Mouse (Mus musculus): ENCODE data around the gene Arid5b. TPM values are rescaled to one million over a fixed set of nuclear protein-coding genes. Genes with fewer than 3 reads are reported as not detected.

The Arid5b gene
- polyA plus RNA-seq, 1 experiment from 2014 or later = 42.9 TPM

DNA sequence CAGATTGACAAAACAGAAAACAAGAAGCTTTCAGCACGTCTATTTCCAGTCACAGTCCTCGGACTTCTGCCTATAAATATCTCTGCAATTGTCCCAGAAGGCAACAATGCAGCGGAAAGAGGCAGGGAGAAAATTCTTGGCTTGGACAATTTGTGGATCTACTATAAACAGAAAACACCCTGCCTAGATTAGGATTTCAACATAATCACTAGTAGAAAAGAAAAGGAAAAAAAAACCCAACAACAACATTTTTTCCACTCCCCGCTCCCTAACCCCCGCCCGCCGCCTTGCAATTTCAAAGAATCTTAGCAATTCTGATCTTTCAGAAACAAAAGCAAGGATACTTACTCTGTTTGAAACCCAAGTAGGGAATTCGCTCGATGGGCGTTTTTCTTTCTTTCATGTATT, 150.1 kb downstream of the Arid5b start:
- H3K4me3 ChIP-seq (ENCODE audit: low read length) = no peak overlapping the region
- peaks cover 8% of the 10 kb centered on the region; the same call in 1 of the 2 replicates for H3K4me1 ChIP-seq (ENCODE audit: control insufficient read depth, insufficient read depth, low read length)
- H3K9ac ChIP-seq (ENCODE audit: low read depth, low read length) = no peak overlapping the region
- H3K27me3 ChIP-seq (ENCODE audit: control insufficient read depth, insufficient read depth, low read length) = no peaks in the 10 kb centered on the region
- peaks cover 25% of the 10 kb centered on the region for H3K36me3 ChIP-seq (ENCODE audit: control insufficient read depth, insufficient read depth, low read length)
- H3K9me3 ChIP-seq (ENCODE audit: control insufficient read depth, low read length) = no peaks in the 10 kb centered on the region
- ATAC-seq (ENCODE audit: low FRiP score, low TSS enrichment) = no peak
- H3K4me2 ChIP-seq (replicated peaks; ENCODE audit: low read depth, low read length) = no peak overlapping the region
- WGBS = 55% methylated on average over 10 of the region's 10 CpGs
- H3K27ac ChIP-seq (ENCODE audit: low read depth, low read length) = 0 out of 2 replicates have a peak overlapping the region, but pooled peaks have one; percentile 20

DNA sequence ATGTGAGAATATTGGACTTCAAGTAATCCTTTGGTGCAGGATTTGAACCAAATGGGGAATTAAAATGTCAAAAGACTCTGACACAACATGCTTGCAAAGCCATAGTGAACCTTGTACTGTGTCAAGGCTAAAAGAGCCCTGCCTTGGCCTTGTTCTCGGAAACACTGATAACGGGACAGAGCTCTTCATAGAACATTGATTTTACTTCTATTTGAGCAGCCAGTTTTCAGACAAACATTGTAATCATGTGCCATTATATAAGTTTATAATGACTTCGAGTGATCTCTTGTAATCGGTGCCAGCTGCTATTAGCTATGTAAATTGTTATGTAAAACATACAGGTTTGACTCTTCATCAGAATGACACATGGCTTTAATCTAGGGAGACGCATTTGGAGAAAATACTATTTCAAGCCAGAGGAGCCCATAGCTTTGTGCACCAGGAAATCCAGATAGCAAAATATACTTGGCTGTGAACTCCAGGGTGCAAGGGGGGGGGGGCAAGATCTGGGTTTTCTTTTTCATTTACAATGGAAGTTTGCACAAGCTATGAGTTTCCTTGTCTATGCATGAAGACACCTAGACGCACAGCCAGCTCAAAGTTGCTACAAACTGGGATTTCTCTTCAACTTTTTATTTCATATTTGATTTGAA, 150.8 kb downstream of the Arid5b start:
- 86% methylated on average over 6 of the region's 6 CpGs for WGBS
- Histone ChIP-seq H3K9me3 (ENCODE audit: control insufficient read depth, low read length) (no peaks in the 10 kb centered on the region), H3K4me2 (replicated peaks; ENCODE audit: low read depth, low read length) (no peak overlapping the region), H3K4me3 (ENCODE audit: low read length) (no peak overlapping the region), H3K36me3 (ENCODE audit: control insufficient read depth, insufficient read depth, low read length) (peaks cover 18% of the 10 kb centered on the region; the same call in 1 of the 2 replicates), H3K27me3 (ENCODE audit: control insufficient read depth, insufficient read depth, low read length) (no peaks in the 10 kb centered on the region), H3K4me1 (ENCODE audit: control insufficient read depth, insufficient read depth, low read length) (peaks cover 8% of the 10 kb centered on the region; the same call in 1 of the 2 replicates), H3K27ac (ENCODE audit: low read depth, low read length) (0 out of 2 replicates have a peak overlapping the region, but pooled peaks have one; percentile 32), H3K9ac (ENCODE audit: low read depth, low read length) (no peak overlapping the region)
- ATAC-seq (ENCODE audit: low FRiP score, low TSS enrichment) = no peak

DNA sequence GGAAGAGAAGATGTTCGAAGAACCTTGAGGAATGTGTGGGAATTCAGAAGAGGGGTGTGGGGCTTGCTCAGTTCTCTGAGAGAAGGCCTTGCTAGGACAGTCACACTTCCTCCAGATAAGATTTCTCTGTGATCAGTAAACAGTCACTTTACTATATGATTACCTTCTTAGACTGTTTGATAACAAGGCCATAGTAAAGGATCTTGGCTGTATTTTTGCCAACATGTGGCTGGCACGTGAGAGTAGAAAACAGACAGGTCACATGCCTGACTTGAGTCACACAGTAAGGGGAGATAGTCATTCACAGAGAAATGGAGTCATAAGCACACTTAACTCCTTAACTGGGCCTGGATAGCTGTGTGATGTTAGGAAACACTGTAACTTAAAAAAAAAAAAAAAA, 151.4 kb downstream of the Arid5b start:
- 83% methylated on average over 2 of the region's 2 CpGs for WGBS

DNA sequence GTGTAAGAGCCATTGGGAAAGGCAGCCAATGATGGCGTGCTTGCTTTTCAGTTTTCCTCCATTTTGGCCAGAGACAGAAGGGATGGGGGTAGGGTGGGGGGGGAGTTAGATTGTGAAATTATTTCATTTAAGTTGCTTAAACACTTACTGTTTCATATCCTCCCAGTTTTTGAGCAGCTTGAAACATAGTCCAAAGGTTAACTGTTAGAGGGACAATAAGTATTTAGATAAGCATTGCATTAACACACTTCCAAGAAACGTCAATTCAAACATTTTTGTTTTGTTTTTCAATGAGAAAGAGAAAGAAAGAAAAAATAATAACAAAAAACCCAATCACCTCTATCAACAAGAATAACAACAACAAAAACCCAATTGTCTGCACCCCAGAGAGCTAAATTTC, 152.0 kb downstream of the Arid5b start:
- peaks cover 22% of the 10 kb centered on the region; the same call in 1 of the 2 replicates for H3K36me3 ChIP-seq (ENCODE audit: control insufficient read depth, insufficient read depth, low read length)
- H3K27me3 ChIP-seq (ENCODE audit: control insufficient read depth, insufficient read depth, low read length) = no peaks in the 10 kb centered on the region
- no peak for ATAC-seq (ENCODE audit: low FRiP score, low TSS enrichment)
- no peak overlapping the region for H3K4me3 ChIP-seq (ENCODE audit: low read length)
- H3K27ac ChIP-seq (ENCODE audit: low read depth, low read length) = no peak overlapping the region
- no peaks in the 10 kb centered on the region for H3K9me3 ChIP-seq (ENCODE audit: control insufficient read depth, low read length)
- H3K9ac ChIP-seq (ENCODE audit: low read depth, low read length) = no peak overlapping the region
- WGBS = 71% methylated on average over 2 of the region's 2 CpGs
- peaks cover 8% of the 10 kb centered on the region; the same call in 1 of the 2 replicates for H3K4me1 ChIP-seq (ENCODE audit: control insufficient read depth, insufficient read depth, low read length)
- H3K4me2 ChIP-seq (replicated peaks; ENCODE audit: low read depth, low read length) = no peak overlapping the region

More for the DNA sequence above, 151.4 kb downstream of the Arid5b start:
- Histone ChIP-seq H3K4me3 (ENCODE audit: low read length) (no peak overlapping the region), H3K4me2 (replicated peaks; ENCODE audit: low read depth, low read length) (no peak overlapping the region), H3K9me3 (ENCODE audit: control insufficient read depth, low read length) (no peaks in the 10 kb centered on the region), H3K27me3 (ENCODE audit: control insufficient read depth, insufficient read depth, low read length) (no peaks in the 10 kb centered on the region), H3K36me3 (ENCODE audit: control insufficient read depth, insufficient read depth, low read length) (peaks cover 21% of the 10 kb centered on the region; the same call in 1 of the 2 replicates), H3K9ac (ENCODE audit: low read depth, low read length) (no peak overlapping the region), H3K27ac (ENCODE audit: low read depth, low read length) (no peak overlapping the region), H3K4me1 (ENCODE audit: control insufficient read depth, insufficient read depth, low read length) (peaks cover 8% of the 10 kb centered on the region; the same call in 1 of the 2 replicates)
- ATAC-seq (ENCODE audit: low FRiP score, low TSS enrichment) = no peak

DNA sequence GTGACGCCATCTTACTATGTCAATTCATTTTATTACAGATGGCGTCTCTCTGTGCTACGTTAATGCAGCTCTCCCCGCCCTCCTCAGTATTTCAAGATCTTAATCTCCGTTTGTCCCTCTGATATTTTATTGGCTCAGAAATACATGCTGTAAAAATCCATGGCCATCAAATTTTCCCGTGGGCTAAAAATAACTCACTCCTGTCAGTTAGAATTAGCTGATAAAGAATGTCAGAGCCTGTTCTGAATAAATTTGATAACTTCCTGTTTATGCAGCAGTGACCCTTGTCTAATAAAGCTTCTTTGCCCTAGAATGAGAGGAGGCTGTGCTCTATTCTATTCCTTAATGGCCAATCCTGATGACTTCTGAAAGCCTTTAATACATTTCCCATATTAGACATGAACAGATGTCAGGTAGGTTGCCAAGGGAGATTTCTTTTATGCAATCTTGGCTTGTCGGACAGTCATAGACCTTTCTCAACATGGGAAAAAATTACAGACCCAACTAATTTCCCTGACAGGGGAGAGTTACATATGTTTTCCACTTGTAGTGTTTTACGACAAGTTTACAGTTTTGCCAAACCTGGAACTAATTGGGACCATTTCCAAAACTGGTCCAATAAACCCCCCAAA, 152.5 kb downstream of the Arid5b start:
- Histone ChIP-seq H3K9me3 (ENCODE audit: control insufficient read depth, low read length) (no peaks in the 10 kb centered on the region), H3K9ac (ENCODE audit: low read depth, low read length) (no peak overlapping the region), H3K4me2 (replicated peaks; ENCODE audit: low read depth, low read length) (no peak overlapping the region), H3K36me3 (ENCODE audit: control insufficient read depth, insufficient read depth, low read length) (peaks cover 22% of the 10 kb centered on the region; the same call in 1 of the 2 replicates), H3K4me1 (ENCODE audit: control insufficient read depth, insufficient read depth, low read length) (peaks cover 8% of the 10 kb centered on the region; the same call in 1 of the 2 replicates), H3K27me3 (ENCODE audit: control insufficient read depth, insufficient read depth, low read length) (no peaks in the 10 kb centered on the region), H3K27ac (ENCODE audit: low read depth, low read length) (no peak overlapping the region), H3K4me3 (ENCODE audit: low read length) (no peak overlapping the region)
- ATAC-seq (ENCODE audit: low FRiP score, low TSS enrichment) = peak; percentile 39; the same call in 1 of the 2 replicates
- WGBS = 53% methylated on average over 8 of the region's 8 CpGs

DNA sequence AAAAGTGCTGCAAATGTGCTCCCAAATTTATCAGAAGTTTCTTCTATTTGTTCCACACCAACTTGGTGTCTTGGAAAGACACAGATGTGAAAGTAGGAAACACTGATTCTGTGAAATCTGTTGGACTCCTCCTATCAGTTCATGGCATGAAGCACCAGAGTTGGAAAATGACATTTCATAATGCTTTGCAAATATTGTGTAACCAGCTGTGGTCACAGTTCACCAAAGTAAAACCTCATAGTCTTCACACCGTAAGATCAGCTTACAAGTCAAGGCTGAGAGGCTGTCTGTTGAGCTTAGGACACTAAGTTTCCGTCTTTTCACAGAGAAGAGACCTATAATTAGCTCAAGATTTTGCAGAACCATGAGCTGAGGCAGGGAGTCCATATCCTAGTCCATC, 153.6 kb downstream of the Arid5b start:
- 85% methylated on average over 2 of the region's 2 CpGs for WGBS
- Histone ChIP-seq H3K9ac (ENCODE audit: low read depth, low read length) (no peak overlapping the region), H3K9me3 (ENCODE audit: control insufficient read depth, low read length) (no peaks in the 10 kb centered on the region), H3K27me3 (ENCODE audit: control insufficient read depth, insufficient read depth, low read length) (no peaks in the 10 kb centered on the region), H3K4me3 (ENCODE audit: low read length) (no peak overlapping the region), H3K27ac (ENCODE audit: low read depth, low read length) (no peak overlapping the region), H3K4me1 (ENCODE audit: control insufficient read depth, insufficient read depth, low read length) (peaks cover 8% of the 10 kb centered on the region; the same call in 1 of the 2 replicates), H3K36me3 (ENCODE audit: control insufficient read depth, insufficient read depth, low read length) (peaks cover 19% of the 10 kb centered on the region; the same call in 1 of the 2 replicates), H3K4me2 (replicated peaks; ENCODE audit: low read depth, low read length) (no peak overlapping the region)
- ATAC-seq (ENCODE audit: low FRiP score, low TSS enrichment) = no peak

DNA sequence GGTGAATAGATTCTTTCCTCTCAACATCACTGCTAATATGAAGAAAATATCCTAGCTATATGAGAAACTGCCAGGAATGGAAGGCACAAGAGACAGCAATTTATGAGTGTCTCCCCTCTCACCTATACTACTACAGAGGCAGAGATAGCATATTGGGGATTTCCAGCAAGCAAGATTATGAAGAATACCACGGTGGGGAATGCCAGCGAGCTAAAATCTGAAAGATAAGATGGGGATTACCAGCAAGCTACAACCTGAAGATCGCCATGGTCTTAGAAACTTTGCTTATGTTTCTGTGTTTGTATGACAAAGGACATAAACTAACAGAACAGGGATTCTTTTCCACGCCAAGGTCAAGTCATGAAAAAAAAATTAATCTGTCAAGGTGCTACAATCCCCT, 155.1 kb downstream of the Arid5b start:
- Histone ChIP-seq H3K36me3 (ENCODE audit: control insufficient read depth, insufficient read depth, low read length) (peaks cover 19% of the 10 kb centered on the region; the same call in 1 of the 2 replicates), H3K4me2 (replicated peaks; ENCODE audit: low read depth, low read length) (no peak overlapping the region), H3K9ac (ENCODE audit: low read depth, low read length) (no peak overlapping the region), H3K9me3 (ENCODE audit: control insufficient read depth, low read length) (no peaks in the 10 kb centered on the region), H3K4me1 (ENCODE audit: control insufficient read depth, insufficient read depth, low read length) (0 out of 2 replicates have a peak, but pooled peaks cover 4% of the 10 kb centered on the region), H3K27me3 (ENCODE audit: control insufficient read depth, insufficient read depth, low read length) (no peaks in the 10 kb centered on the region), H3K27ac (ENCODE audit: low read depth, low read length) (no peak overlapping the region), H3K4me3 (ENCODE audit: low read length) (no peak overlapping the region)
- no peak for ATAC-seq (ENCODE audit: low FRiP score, low TSS enrichment)
- WGBS = 92% methylated on average over 4 of the region's 4 CpGs

DNA sequence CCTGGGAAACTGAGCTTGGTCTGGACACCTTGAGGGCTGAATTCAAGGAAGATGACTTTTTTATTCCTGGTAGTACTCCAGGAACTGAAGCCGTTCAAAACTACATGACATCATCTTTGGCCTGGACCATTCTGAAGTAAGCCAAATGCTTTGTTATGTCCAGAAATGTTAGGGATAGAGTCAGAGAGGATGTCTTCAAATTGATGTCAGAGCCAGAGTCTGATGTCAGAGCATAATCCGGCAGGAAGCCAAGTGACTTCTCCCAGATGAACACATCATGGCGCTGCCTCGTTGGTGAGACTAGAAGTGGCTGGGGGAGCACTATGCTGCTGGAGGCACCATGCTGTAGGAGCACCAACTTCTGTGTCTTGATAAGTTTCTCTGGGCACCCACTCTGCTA, 156.6 kb downstream of the Arid5b start:
- Histone ChIP-seq H3K4me2 (replicated peaks; ENCODE audit: low read depth, low read length) (no peak overlapping the region), H3K27ac (ENCODE audit: low read depth, low read length) (no peak overlapping the region), H3K9me3 (ENCODE audit: control insufficient read depth, low read length) (no peaks in the 10 kb centered on the region), H3K27me3 (ENCODE audit: control insufficient read depth, insufficient read depth, low read length) (no peaks in the 10 kb centered on the region), H3K9ac (ENCODE audit: low read depth, low read length) (no peak overlapping the region), H3K36me3 (ENCODE audit: control insufficient read depth, insufficient read depth, low read length) (peaks cover 23% of the 10 kb centered on the region; the same call in 1 of the 2 replicates), H3K4me1 (ENCODE audit: control insufficient read depth, insufficient read depth, low read length) (0 out of 2 replicates have a peak, but pooled peaks cover 4% of the 10 kb centered on the region), H3K4me3 (ENCODE audit: low read length) (no peak overlapping the region)
- no peak for ATAC-seq (ENCODE audit: low FRiP score, low TSS enrichment)
- 89% methylated on average over 4 of the region's 4 CpGs for WGBS

DNA sequence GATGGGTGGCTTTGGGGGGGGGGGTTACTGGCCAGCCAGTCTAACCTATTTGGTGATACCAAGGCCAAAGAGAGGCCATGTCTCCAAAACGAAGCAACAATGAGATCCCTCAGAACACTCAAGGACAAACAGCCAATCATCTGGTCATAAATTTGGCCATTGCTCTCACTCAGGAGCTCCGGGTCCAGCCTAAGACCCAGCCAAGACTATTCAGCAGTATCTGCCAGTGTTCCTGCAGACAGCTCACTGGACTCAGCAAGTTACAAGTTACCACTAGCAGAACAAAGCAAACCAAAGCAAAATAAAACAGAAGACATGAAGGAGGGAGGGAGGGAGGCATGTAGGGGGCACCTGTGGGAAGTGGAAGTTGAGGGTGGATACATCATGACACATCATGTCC, 157.3 kb downstream of the Arid5b start:
- 76% methylated on average over 2 of the region's 2 CpGs for WGBS
- H3K4me1 ChIP-seq (ENCODE audit: control insufficient read depth, insufficient read depth, low read length) = 0 out of 2 replicates have a peak, but pooled peaks cover 2% of the 10 kb centered on the region
- no peak overlapping the region for H3K4me3 ChIP-seq (ENCODE audit: low read length)
- peaks cover 23% of the 10 kb centered on the region; the same call in 1 of the 2 replicates for H3K36me3 ChIP-seq (ENCODE audit: control insufficient read depth, insufficient read depth, low read length)
- no peaks in the 10 kb centered on the region for H3K27me3 ChIP-seq (ENCODE audit: control insufficient read depth, insufficient read depth, low read length)
- no peak overlapping the region for H3K4me2 ChIP-seq (replicated peaks; ENCODE audit: low read depth, low read length)
- H3K9ac ChIP-seq (ENCODE audit: low read depth, low read length) = no peak overlapping the region
- H3K27ac ChIP-seq (ENCODE audit: low read depth, low read length) = no peak overlapping the region
- ATAC-seq (ENCODE audit: low FRiP score, low TSS enrichment) = no peak
- no peaks in the 10 kb centered on the region for H3K9me3 ChIP-seq (ENCODE audit: control insufficient read depth, low read length)

Measured in kidney, embryonic 14.5 days (tissue).